Mouse (Mus musculus): ENCODE data around the gene Slc16a13. TPM values are rescaled to one million over a fixed set of nuclear protein-coding genes. Genes with fewer than 3 reads are reported as not detected.

The Slc16a13 gene
- polyA plus RNA-seq, 1 experiment from 2014 or later = 16.9 TPM

GRCm38 (mm10) chr11:70250150-70250549, 29.3 kb upstream of the Slc16a13 start:
- Histone ChIP-seq H3K27me3 (ENCODE audit: control insufficient read depth, insufficient read depth, low read length) (peaks cover 31% of the 10 kb centered on the region), H3K36me3 (ENCODE audit: control insufficient read depth, insufficient read depth, low read length) (no peaks in the 10 kb centered on the region), H3K4me2 (ENCODE audit: low read depth) (no peak overlapping the region), H3K9me3 (ENCODE audit: control insufficient read depth, low read length) (no peaks in the 10 kb centered on the region), H3K9ac (ENCODE audit: low read length) (no peak overlapping the region), H3K4me1 (ENCODE audit: control insufficient read depth, insufficient read depth, low read length) (no peaks in the 10 kb centered on the region), H3K4me3 (ENCODE audit: low read depth, low read length) (no peak overlapping the region), H3K27ac (ENCODE audit: low read depth, low read length) (no peak overlapping the region)
- WGBS = 77% methylated on average over 11 of the region's 11 CpGs
- DNase-seq (ENCODE audit: low spot score) (no peak), ATAC-seq (ENCODE audit: insufficient read depth, low FRiP score, low TSS enrichment) (no peak)

GRCm38 (mm10) chr11:70247136-70247845, 26.4 kb upstream of the Slc16a13 start:
- DNase-seq (ENCODE audit: low spot score) = no peak
- Histone ChIP-seq H3K4me2 (ENCODE audit: low read depth) (no peak overlapping the region), H3K27me3 (ENCODE audit: control insufficient read depth, insufficient read depth, low read length) (peaks cover 3% of the 10 kb centered on the region; the same call in 1 of the 2 replicates), H3K9ac (ENCODE audit: low read length) (no peak overlapping the region), H3K4me3 (ENCODE audit: low read depth, low read length) (no peak overlapping the region), H3K9me3 (ENCODE audit: control insufficient read depth, low read length) (no peaks in the 10 kb centered on the region), H3K36me3 (ENCODE audit: control insufficient read depth, insufficient read depth, low read length) (no peaks in the 10 kb centered on the region), H3K4me1 (ENCODE audit: control insufficient read depth, insufficient read depth, low read length) (no peaks in the 10 kb centered on the region), H3K27ac (ENCODE audit: low read depth, low read length) (no peak overlapping the region)
- ATAC-seq (ENCODE audit: insufficient read depth, low FRiP score, low TSS enrichment) = no peak
- WGBS = 53% methylated on average over 9 of the region's 9 CpGs

- Histone ChIP-seq H3K4me1 (ENCODE audit: control insufficient read depth, insufficient read depth, low read length) (peaks cover 13% of the 10 kb centered on the region), H3K27me3 (ENCODE audit: control insufficient read depth, insufficient read depth, low read length) (no peaks in the 10 kb centered on the region), H3K27ac (ENCODE audit: low read depth, low read length) (no peak overlapping the region), H3K9me3 (ENCODE audit: control insufficient read depth, low read length) (no peaks in the 10 kb centered on the region), H3K4me3 (ENCODE audit: low read depth, low read length) (no peak overlapping the region), H3K4me2 (ENCODE audit: low read depth) (no peak overlapping the region), H3K36me3 (ENCODE audit: control insufficient read depth, insufficient read depth, low read length) (no peaks in the 10 kb centered on the region), H3K9ac (ENCODE audit: low read length) (no peak overlapping the region)
- DNase-seq (ENCODE audit: low spot score) = no peak
- WGBS = 64% methylated on average over 11 of the region's 11 CpGs
- ATAC-seq (ENCODE audit: insufficient read depth, low FRiP score, low TSS enrichment) = no peak
Measured at GRCm38 (mm10) chr11:70242591-70242990, 21.7 kb upstream of the Slc16a13 start.

GRCm38 (mm10) chr11:70239541-70240279, 18.8 kb upstream of the Slc16a13 start, which contains the start of the genes Gm21988 and Rnasek:
Gene Gm21988, minus strand, starts transcription at chr11:70239830.
Gene Rnasek, minus strand, starts transcription at chr11:70239842.
- Histone ChIP-seq H3K9ac (ENCODE audit: low read length) (peak within 1 kb of the TSS; percentile 88), H3K27me3 (ENCODE audit: control insufficient read depth, insufficient read depth, low read length) (no peaks in the 10 kb centered on the region), H3K36me3 (ENCODE audit: control insufficient read depth, insufficient read depth, low read length) (0 out of 2 replicates have a peak, but pooled peaks cover 4% of the 10 kb centered on the region), H3K4me3 (ENCODE audit: low read depth, low read length) (peak within 1 kb of the TSS; percentile 94), H3K4me2 (ENCODE audit: low read depth) (peak within 1 kb of the TSS; percentile 97), H3K4me1 (ENCODE audit: control insufficient read depth, insufficient read depth, low read length) (peaks cover 18% of the 10 kb centered on the region), H3K27ac (ENCODE audit: low read depth, low read length) (peak within 1 kb of the TSS; percentile 21; the same call in 1 of the 2 replicates), H3K9me3 (ENCODE audit: control insufficient read depth, low read length) (no peaks in the 10 kb centered on the region)
- DNase-seq (ENCODE audit: low spot score) (peak; percentile 88), ATAC-seq (ENCODE audit: insufficient read depth, low FRiP score, low TSS enrichment) (peak; percentile 35; the same call in 1 of the 2 replicates)
- WGBS = 0% methylated on average over 30 of the region's 35 CpGs

- WGBS = 14% methylated on average over 23 of the region's 23 CpGs
Measured at GRCm38 (mm10) chr11:70238591-70239440, 18.0 kb upstream of the Slc16a13 start.

GRCm38 (mm10) chr11:70237457-70238167, 16.7 kb upstream of the Slc16a13 start, which contains the start of gene 0610010K14Rik:
Gene 0610010K14Rik, minus strand, starts transcription at chr11:70237914.
- Histone ChIP-seq H3K4me3 (ENCODE audit: low read depth, low read length) (peak within 1 kb of the TSS; percentile 94), H3K27me3 (ENCODE audit: control insufficient read depth, insufficient read depth, low read length) (no peaks in the 10 kb centered on the region), H3K27ac (ENCODE audit: low read depth, low read length) (peak within 1 kb of the TSS; percentile 88), H3K36me3 (ENCODE audit: control insufficient read depth, insufficient read depth, low read length) (0 out of 2 replicates have a peak, but pooled peaks cover 4% of the 10 kb centered on the region), H3K4me1 (ENCODE audit: control insufficient read depth, insufficient read depth, low read length) (peaks cover 18% of the 10 kb centered on the region), H3K9ac (ENCODE audit: low read length) (peak within 1 kb of the TSS; percentile 88), H3K9me3 (ENCODE audit: control insufficient read depth, low read length) (no peaks in the 10 kb centered on the region), H3K4me2 (ENCODE audit: low read depth) (peak within 1 kb of the TSS; percentile 97)
- under 1% methylated on average over 45 of the region's 70 CpGs for WGBS
- ATAC-seq (ENCODE audit: insufficient read depth, low FRiP score, low TSS enrichment) = peak; percentile 92
- DNase-seq (ENCODE audit: low spot score) = peak; percentile 97

More at GRCm38 (mm10) chr11:70238591-70239440, 18.0 kb upstream of the Slc16a13 start:
- H3K36me3 ChIP-seq (ENCODE audit: control insufficient read depth, insufficient read depth, low read length) = 0 out of 2 replicates have a peak, but pooled peaks cover 4% of the 10 kb centered on the region
- peak overlapping the region; percentile 21; the same call in 1 of the 2 replicates for H3K27ac ChIP-seq (ENCODE audit: low read depth, low read length)
- no peaks in the 10 kb centered on the region for H3K27me3 ChIP-seq (ENCODE audit: control insufficient read depth, insufficient read depth, low read length)
- peak overlapping the region; percentile 88 for H3K9ac ChIP-seq (ENCODE audit: low read length)
- ATAC-seq (ENCODE audit: insufficient read depth, low FRiP score, low TSS enrichment) (no peak), DNase-seq (ENCODE audit: low spot score) (no peak)
- H3K9me3 ChIP-seq (ENCODE audit: control insufficient read depth, low read length) = no peaks in the 10 kb centered on the region
- H3K4me3 ChIP-seq (ENCODE audit: low read depth, low read length) = peak overlapping the region; percentile 94
- H3K4me1 ChIP-seq (ENCODE audit: control insufficient read depth, insufficient read depth, low read length) = peaks cover 18% of the 10 kb centered on the region
- H3K4me2 ChIP-seq (ENCODE audit: low read depth) = peak overlapping the region; percentile 97

- no peaks in the 10 kb centered on the region for H3K27me3 ChIP-seq (ENCODE audit: control insufficient read depth, insufficient read depth, low read length)
- peak overlapping the region; percentile 82 for H3K9ac ChIP-seq (ENCODE audit: low read length)
- 0 out of 2 replicates have a peak, but pooled peaks cover 4% of the 10 kb centered on the region for H3K36me3 ChIP-seq (ENCODE audit: control insufficient read depth, insufficient read depth, low read length)
- H3K4me1 ChIP-seq (ENCODE audit: control insufficient read depth, insufficient read depth, low read length) = peaks cover 18% of the 10 kb centered on the region
- H3K4me3 ChIP-seq (ENCODE audit: low read depth, low read length) = peak overlapping the region; percentile 94
- DNase-seq (ENCODE audit: low spot score) (no peak), ATAC-seq (ENCODE audit: insufficient read depth, low FRiP score, low TSS enrichment) (no peak)
- peak overlapping the region; percentile 97 for H3K4me2 ChIP-seq (ENCODE audit: low read depth)
- H3K27ac ChIP-seq (ENCODE audit: low read depth, low read length) = no peak overlapping the region
- H3K9me3 ChIP-seq (ENCODE audit: control insufficient read depth, low read length) = no peaks in the 10 kb centered on the region
- WGBS = 56% methylated on average over 7 of the region's 7 CpGs
Measured at GRCm38 (mm10) chr11:70236717-70237116, 15.9 kb upstream of the Slc16a13 start.
